Mouse (Mus musculus) lung, embryonic 16.5 days (tissue): ENCODE measurements at regions not wholly inside any gene's neighbourhood (a gene's known extent, or its start where the extent isn't known, plus 50 kb on each side); places are given as distances from the start of the nearest gene placed in this dataset.

Experiments
- ATAC-seq: fragments of 200-750 bp; cut with Nextera tagmentation; 2 replicates; pipeline ENCODE4 v1.8.0; 2017; ENCODE audit warnings: low read depth, mild to moderate bottlenecking, moderate library complexity
- H3K27ac ChIP-seq: fragments of 300-500 bp; sonication (generic); 2 replicates; pipeline ENCODE4 v1.5.1; 2014; ENCODE audit warnings: mild to moderate bottlenecking, control low read depth, low read length
- H3K27me3 ChIP-seq: fragments of 300-500 bp; sonication (generic); 2 replicates; pipeline ENCODE4 v1.6.1; 2014; ENCODE audit warnings: low read depth, low read length, mixed read lengths; ENCODE audit not compliant: control insufficient read depth, insufficient read depth
- H3K36me3 ChIP-seq: fragments of 300-500 bp; sonication (generic); 2 replicates; pipeline ENCODE4 v1.6.1; 2014; ENCODE audit warnings: low read length; ENCODE audit not compliant: control insufficient read depth, insufficient read depth
- H3K4me1 ChIP-seq: fragments of 300-500 bp; sonication (generic); replicated peaks from 2 replicates; pipeline ENCODE4 v1.6.1; 2014; ENCODE audit warnings: low read length, mixed read lengths; ENCODE audit not compliant: control insufficient read depth, insufficient read depth
- H3K4me2 ChIP-seq: fragments of 300-500 bp; sonication (generic); 2 replicates; pipeline ENCODE4 v1.6.1; 2014; ENCODE audit warnings: low read depth, low read length, control low read depth
- H3K4me3 ChIP-seq: fragments of 300-500 bp; sonication (generic); 2 replicates; pipeline ENCODE4 v1.5.1; 2014; ENCODE audit warnings: mild to moderate bottlenecking, low read length, control low read depth
- H3K9ac ChIP-seq: fragments of 300-500 bp; sonication (generic); 2 replicates; pipeline ENCODE4 v1.6.1; 2014; ENCODE audit warnings: low read length, control low read depth
- H3K9me3 ChIP-seq: fragments of 300-500 bp; sonication (generic); 2 replicates; pipeline ENCODE4 v1.6.1; 2016; ENCODE audit warnings: low read length; ENCODE audit not compliant: control insufficient read depth
- WGBS: fragments of 180-500 bp; shearing (Covaris S2); extraction: QIAGEN DNeasy Blood & Tissue Kit; methylation state at CpG from one replicate; pipeline ENCODE4 v1.1.7; 2014; 5-methylcytosine and 5-hydroxymethylcytosine counted together

- ATAC-seq: no peak
These were observed 167.5 kb upstream of the Itga4 start for GRCm38 (mm10) chr2:79087600-79088205.

GRCm38 (mm10) chr2:79090273-79090672 lies 165.0 kb upstream of the Itga4 start:
- Histone ChIP-seq H3K4me1 (no peaks in the 10 kb centered on the region), H3K9me3 (no peaks in the 10 kb centered on the region; the same call in 1 of the 2 replicates), H3K27ac (no peak overlapping the region), H3K36me3 (no peaks in the 10 kb centered on the region), H3K4me2 (no peak overlapping the region), H3K4me3 (no peak overlapping the region), H3K9ac (no peak overlapping the region), H3K27me3 (no peaks in the 10 kb centered on the region)
- ATAC-seq: peak; percentile 51; the same call in 1 of the 2 replicates
- WGBS: 49% methylated on average over 2 of the region's 2 CpGs

More at GRCm38 (mm10) chr2:79087600-79088205, 167.5 kb upstream of the Itga4 start:
- H3K27me3 ChIP-seq: no peaks in the 10 kb centered on the region
- 54% methylated on average over 9 of the region's 9 CpGs for WGBS
- H3K36me3 ChIP-seq: no peaks in the 10 kb centered on the region
- no peaks in the 10 kb centered on the region; the same call in 1 of the 2 replicates for H3K9me3 ChIP-seq
- peak overlapping the region; percentile 18; the same call in 1 of the 2 replicates for H3K4me3 ChIP-seq
- H3K9ac ChIP-seq: no peak overlapping the region
- no peak overlapping the region for H3K27ac ChIP-seq
- peak overlapping the region; percentile 31 for H3K4me2 ChIP-seq
- H3K4me1 ChIP-seq: no peaks in the 10 kb centered on the region

GRCm38 (mm10) chr2:79094298-79094697 lies 160.9 kb upstream of the Itga4 start:
- H3K9ac ChIP-seq: no peak overlapping the region
- no peaks in the 10 kb centered on the region for H3K36me3 ChIP-seq
- WGBS: 15% methylated on average over 1 of the region's 1 CpGs
- no peak overlapping the region for H3K4me3 ChIP-seq
- H3K4me1 ChIP-seq: peaks cover 8% of the 10 kb centered on the region; the same call in 1 of the 2 replicates
- H3K27me3 ChIP-seq: no peaks in the 10 kb centered on the region
- H3K9me3 ChIP-seq: no peaks in the 10 kb centered on the region; the same call in 1 of the 2 replicates
- H3K27ac ChIP-seq: no peak overlapping the region
- no peak overlapping the region for H3K4me2 ChIP-seq
- ATAC-seq: no peak

GRCm38 (mm10) chr2:79096532-79097251 lies 158.5 kb upstream of the Itga4 start:
- WGBS: 50% methylated on average over 3 of the region's 3 CpGs
- peak; percentile 91 for ATAC-seq
- Histone ChIP-seq H3K4me2 (no peak overlapping the region), H3K27me3 (no peaks in the 10 kb centered on the region), H3K4me1 (peaks cover 8% of the 10 kb centered on the region; the same call in 1 of the 2 replicates), H3K9ac (no peak overlapping the region), H3K4me3 (no peak overlapping the region), H3K9me3 (no peaks in the 10 kb centered on the region), H3K36me3 (no peaks in the 10 kb centered on the region), H3K27ac (no peak overlapping the region)

- no peaks in the 10 kb centered on the region for H3K9me3 ChIP-seq
- H3K27ac ChIP-seq: no peak overlapping the region
- H3K4me1 ChIP-seq: peaks cover 8% of the 10 kb centered on the region; the same call in 1 of the 2 replicates
- H3K27me3 ChIP-seq: no peaks in the 10 kb centered on the region
- H3K4me2 ChIP-seq: no peak overlapping the region
- no peak for ATAC-seq
- 91% methylated on average over 1 of the region's 1 CpGs for WGBS
- H3K36me3 ChIP-seq: no peaks in the 10 kb centered on the region
- H3K4me3 ChIP-seq: no peak overlapping the region
- H3K9ac ChIP-seq: no peak overlapping the region
These were observed 155.6 kb upstream of the Itga4 start for GRCm38 (mm10) chr2:79099601-79100000.

GRCm38 (mm10) chr2:79111673-79112072 lies 143.6 kb upstream of the Itga4 start:
- no peak overlapping the region for H3K27ac ChIP-seq
- H3K9ac ChIP-seq: no peak overlapping the region
- H3K27me3 ChIP-seq: no peaks in the 10 kb centered on the region
- H3K4me1 ChIP-seq: no peaks in the 10 kb centered on the region
- H3K9me3 ChIP-seq: no peaks in the 10 kb centered on the region
- no peak overlapping the region for H3K4me3 ChIP-seq
- ATAC-seq: no peak
- H3K36me3 ChIP-seq: no peaks in the 10 kb centered on the region
- no peak overlapping the region for H3K4me2 ChIP-seq
- WGBS: 67% methylated on average over 1 of the region's 1 CpGs

- Histone ChIP-seq H3K4me2 (no peak overlapping the region), H3K9ac (no peak overlapping the region), H3K4me3 (no peak overlapping the region), H3K36me3 (no peaks in the 10 kb centered on the region), H3K27ac (no peak overlapping the region), H3K27me3 (no peaks in the 10 kb centered on the region), H3K9me3 (no peaks in the 10 kb centered on the region), H3K4me1 (no peaks in the 10 kb centered on the region)
- ATAC-seq: no peak
- WGBS: 82% methylated on average over 1 of the region's 1 CpGs
These were observed 143.2 kb upstream of the Itga4 start for GRCm38 (mm10) chr2:79112076-79112475.

GRCm38 (mm10) chr2:79120610-79121345 lies 134.4 kb upstream of the Itga4 start:
- no peak overlapping the region for H3K4me2 ChIP-seq
- no peaks in the 10 kb centered on the region for H3K36me3 ChIP-seq
- H3K4me3 ChIP-seq: no peak overlapping the region
- H3K27ac ChIP-seq: no peak overlapping the region
- H3K27me3 ChIP-seq: no peaks in the 10 kb centered on the region
- H3K9me3 ChIP-seq: no peaks in the 10 kb centered on the region
- no peaks in the 10 kb centered on the region for H3K4me1 ChIP-seq
- WGBS: 87% methylated on average over 6 of the region's 6 CpGs
- no peak for ATAC-seq
- no peak overlapping the region for H3K9ac ChIP-seq

- ATAC-seq: no peak
These were observed 132.7 kb upstream of the Itga4 start for GRCm38 (mm10) chr2:79122530-79122929.

More at GRCm38 (mm10) chr2:79122530-79122929, 132.7 kb upstream of the Itga4 start:
- H3K4me1 ChIP-seq: no peaks in the 10 kb centered on the region
- H3K27me3 ChIP-seq: no peaks in the 10 kb centered on the region
- H3K4me2 ChIP-seq: no peak overlapping the region
- no peak overlapping the region for H3K9ac ChIP-seq
- no peaks in the 10 kb centered on the region for H3K9me3 ChIP-seq
- H3K4me3 ChIP-seq: no peak overlapping the region
- H3K27ac ChIP-seq: no peak overlapping the region
- no peaks in the 10 kb centered on the region for H3K36me3 ChIP-seq
